Mouse (Mus musculus): Measurements from ENCODE around the gene Clcnkb.

GRCm38 (mm10) chr4:141420192-141420829, 4.5 kb upstream of the Clcnkb start, which contains the start of gene Hspb7:
- TF ChIP-seq POLR2A (IDR thresholded peaks at IDR 0.05; ENCODE audit: insufficient read depth, low read length), result no peak
- no peak for TF ChIP-seq CTCF (IDR thresholded peaks at IDR 0.05; ENCODE audit: low read depth, low read length)
